Mouse (Mus musculus) E14TG2a.4 (cell line): ENCODE results near the gene Atp1a2.

Experiments
- CTCF ChIP-seq: conservative IDR thresholded peaks from 2 replicates; pipeline ENCODE4 v1.5.1; 2014; ENCODE audit warnings: low read length
- NANOG ChIP-seq: IDR thresholded peaks from 2 replicates; pipeline ENCODE4 v1.6.1; 2014; ENCODE audit warnings: borderline replicate concordance, low read length, mixed read lengths
- POU5F1 ChIP-seq: IDR thresholded peaks from 2 replicates; pipeline ENCODE4 v1.6.1; 2014; ENCODE audit warnings: low read length, borderline replicate concordance

DNA sequence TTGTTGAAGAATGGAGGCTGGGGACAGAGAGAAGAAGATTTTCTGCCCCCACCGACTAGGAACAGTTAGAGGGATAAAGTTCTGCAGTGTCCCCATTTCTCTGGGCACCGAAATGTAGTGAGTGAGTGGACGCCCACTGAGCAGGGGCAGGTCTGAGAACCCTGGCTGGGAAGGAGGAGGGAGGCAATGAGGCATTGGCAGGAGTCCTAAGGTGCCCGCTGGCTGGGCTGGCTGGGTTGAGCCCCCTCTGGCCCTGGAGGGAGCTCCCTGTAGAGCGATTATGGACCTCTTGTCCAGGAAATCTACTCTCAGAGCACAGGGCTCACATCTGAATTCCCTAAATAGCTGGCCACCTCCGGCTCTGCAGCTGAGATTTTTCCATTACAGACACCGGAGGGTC, 1.7 kb upstream of the Atp1a2 start:
- no peak for TF ChIP-seq CTCF
- TF ChIP-seq NANOG: no peak
- no peak for TF ChIP-seq POU5F1
